Mouse (Mus musculus): ENCODE results near the gene Dgkz. TPM values are rescaled to one million over a fixed set of nuclear protein-coding genes. Genes with fewer than 3 reads are reported as not detected.

Gene Dgkz
- polyA plus RNA-seq, 1 experiment from 2014 or later = 32.1 TPM

- H3K9ac ChIP-seq (ENCODE audit: low read depth, low read length) = no peak overlapping the region
- ATAC-seq (replicated peaks; ENCODE audit: low FRiP score, low read depth) = no peak
- no peaks in the 10 kb centered on the region for H3K9me3 ChIP-seq (replicated peaks; ENCODE audit: low read length)
- H3K36me3 ChIP-seq (ENCODE audit: insufficient read depth, low read length) = peaks cover 46% of the 10 kb centered on the region
- no peaks in the 10 kb centered on the region for H3K27me3 ChIP-seq (ENCODE audit: insufficient read depth, low read length)
- H3K4me2 ChIP-seq (ENCODE audit: low read length) = no peak overlapping the region
- no peaks in the 10 kb centered on the region for H3K4me1 ChIP-seq (replicated peaks; ENCODE audit: insufficient read depth, low read length)
- no peak for DNase-seq (ENCODE audit: low spot score)
- no peak for TF ChIP-seq CTCF (IDR thresholded peaks at IDR 0.05; ENCODE audit: low read depth)
- WGBS = 90% methylated on average over 7 of the region's 7 CpGs
- no peak overlapping the region for H3K27ac ChIP-seq
- no peak overlapping the region for H3K4me3 ChIP-seq (replicated peaks; ENCODE audit: low read depth, low read length)
Measured at GRCm38 (mm10) chr2:91916346-91916977, 59.2 kb downstream of the Dgkz start.

DNA sequence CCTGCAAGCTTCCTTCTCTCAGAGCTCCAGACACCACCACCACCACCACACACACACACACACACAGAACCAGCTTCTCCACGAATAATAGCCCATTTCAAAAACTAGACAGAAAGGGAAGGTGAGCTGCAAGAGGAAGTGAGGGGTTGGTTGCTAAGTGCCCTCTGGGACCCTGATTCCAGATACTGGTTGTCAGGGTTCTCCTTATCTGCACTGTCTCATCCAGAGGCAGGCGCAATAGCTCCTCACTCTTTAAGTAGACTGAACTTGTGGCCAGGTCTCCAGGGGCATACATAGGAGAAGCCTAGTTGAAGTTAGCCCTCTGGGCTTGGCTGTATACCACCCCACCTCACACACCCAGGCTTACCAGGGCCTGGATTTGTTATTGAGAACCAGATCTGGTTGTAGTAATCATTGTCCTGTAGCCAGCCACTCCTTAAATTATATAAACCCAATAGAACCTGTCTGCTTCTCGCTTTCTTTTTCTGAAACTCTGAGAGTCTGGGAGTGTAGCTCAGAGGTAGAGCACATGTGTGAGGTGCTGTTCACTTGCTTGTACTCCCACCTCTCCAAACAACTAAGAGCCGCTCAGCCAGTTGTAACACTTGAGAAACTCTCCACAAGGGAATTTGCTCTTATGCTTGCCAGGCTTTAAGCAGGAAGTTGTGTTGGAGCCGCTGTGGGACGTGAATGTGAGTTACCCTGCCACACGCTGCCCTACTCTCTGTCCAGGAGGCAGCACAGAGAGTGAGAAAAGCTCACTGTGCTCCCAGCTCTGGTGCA lies 62.1 kb downstream of the Dgkz start:
- no peak for DNase-seq (ENCODE audit: low spot score)
- Histone ChIP-seq H3K9ac (ENCODE audit: low read depth, low read length) (no peak overlapping the region), H3K27ac (no peak overlapping the region), H3K4me3 (replicated peaks; ENCODE audit: low read depth, low read length) (no peak overlapping the region), H3K27me3 (ENCODE audit: insufficient read depth, low read length) (no peaks in the 10 kb centered on the region), H3K36me3 (ENCODE audit: insufficient read depth, low read length) (peaks cover 69% of the 10 kb centered on the region), H3K4me2 (ENCODE audit: low read length) (no peak overlapping the region), H3K9me3 (replicated peaks; ENCODE audit: low read length) (no peaks in the 10 kb centered on the region), H3K4me1 (replicated peaks; ENCODE audit: insufficient read depth, low read length) (no peaks in the 10 kb centered on the region)
- WGBS = 84% methylated on average over 7 of the region's 7 CpGs
- ATAC-seq (replicated peaks; ENCODE audit: low FRiP score, low read depth) = no peak
- TF ChIP-seq CTCF (IDR thresholded peaks at IDR 0.05; ENCODE audit: low read depth) = no peak

GRCm38 (mm10) chr2:91912616-91913015 lies 63.0 kb downstream of the Dgkz start:
- ATAC-seq (replicated peaks; ENCODE audit: low FRiP score, low read depth) = no peak
- Histone ChIP-seq H3K9ac (ENCODE audit: low read depth, low read length) (no peak overlapping the region), H3K4me3 (replicated peaks; ENCODE audit: low read depth, low read length) (no peak overlapping the region), H3K9me3 (replicated peaks; ENCODE audit: low read length) (no peaks in the 10 kb centered on the region), H3K4me2 (ENCODE audit: low read length) (no peak overlapping the region), H3K27ac (no peak overlapping the region), H3K27me3 (ENCODE audit: insufficient read depth, low read length) (no peaks in the 10 kb centered on the region), H3K36me3 (ENCODE audit: insufficient read depth, low read length) (peaks cover 63% of the 10 kb centered on the region), H3K4me1 (replicated peaks; ENCODE audit: insufficient read depth, low read length) (no peaks in the 10 kb centered on the region)
- no peak for DNase-seq (ENCODE audit: low spot score)
- WGBS = 70% methylated on average over 3 of the region's 3 CpGs
- TF ChIP-seq CTCF (IDR thresholded peaks at IDR 0.05; ENCODE audit: low read depth) = no peak

DNA sequence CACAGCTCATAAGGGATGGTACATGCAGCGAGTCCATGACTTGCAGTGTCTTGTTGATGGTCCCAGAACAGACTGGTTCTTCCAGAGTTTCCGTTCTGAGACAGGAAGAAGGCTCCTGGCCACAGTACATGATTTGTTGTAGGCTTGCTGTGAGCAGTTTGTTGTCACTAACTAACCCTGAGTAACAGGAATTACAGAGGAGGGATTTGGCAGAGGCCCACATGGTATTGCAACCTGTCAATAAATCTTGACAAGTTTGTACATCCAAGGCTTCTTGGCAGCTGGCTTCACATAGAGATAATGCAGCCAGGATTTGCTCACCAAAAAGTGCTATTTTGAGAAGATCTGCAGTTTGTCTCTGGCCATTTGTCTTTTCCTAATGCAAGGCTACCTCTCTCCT lies 69.5 kb downstream of the Dgkz start:
- ATAC-seq (replicated peaks; ENCODE audit: low FRiP score, low read depth) (no peak), DNase-seq (ENCODE audit: low spot score) (no peak)
- Histone ChIP-seq H3K4me3 (replicated peaks; ENCODE audit: low read depth, low read length) (no peak overlapping the region), H3K27me3 (ENCODE audit: insufficient read depth, low read length) (no peaks in the 10 kb centered on the region), H3K9ac (ENCODE audit: low read depth, low read length) (no peak overlapping the region), H3K4me2 (ENCODE audit: low read length) (no peak overlapping the region), H3K9me3 (replicated peaks; ENCODE audit: low read length) (no peaks in the 10 kb centered on the region), H3K36me3 (ENCODE audit: insufficient read depth, low read length) (peaks cover 28% of the 10 kb centered on the region; the same call in 1 of the 2 replicates), H3K4me1 (replicated peaks; ENCODE audit: insufficient read depth, low read length) (no peaks in the 10 kb centered on the region), H3K27ac (no peak overlapping the region)
- TF ChIP-seq CTCF (IDR thresholded peaks at IDR 0.05; ENCODE audit: low read depth) = no peak
- WGBS = 93% methylated on average over 2 of the region's 2 CpGs

DNA sequence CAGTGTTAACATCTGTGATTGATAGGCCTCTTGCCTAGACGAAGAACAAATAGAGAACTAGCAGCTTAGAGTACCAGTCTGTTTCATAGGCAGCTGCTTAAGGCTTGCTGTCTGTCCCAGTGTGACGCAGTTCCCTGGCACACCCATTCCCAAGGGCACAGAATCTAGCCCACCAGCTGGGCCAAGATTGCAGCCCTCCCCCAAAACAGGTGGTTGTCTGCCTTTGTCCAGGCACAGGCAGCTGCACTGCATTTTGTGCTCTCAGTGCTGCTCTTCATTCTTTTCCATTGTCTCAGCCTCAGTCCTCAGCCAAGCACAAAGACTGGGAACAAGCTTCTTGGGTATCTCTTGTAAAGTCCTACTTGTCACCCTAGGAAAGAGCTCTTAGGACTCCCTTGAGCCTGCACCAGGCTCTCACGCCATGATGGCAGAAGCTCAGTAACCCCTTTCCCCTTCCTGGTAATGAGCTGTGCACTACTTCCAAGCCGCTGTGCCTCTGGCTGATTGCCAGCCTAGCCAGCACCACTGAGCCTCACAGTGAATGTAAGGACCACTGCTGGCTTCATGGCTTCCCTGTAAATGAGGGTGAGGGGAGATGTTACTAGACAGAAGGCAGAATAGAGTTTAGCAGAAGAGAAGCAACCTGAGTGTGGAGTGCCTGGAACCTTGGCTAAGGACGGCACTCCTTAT lies 70.9 kb downstream of the Dgkz start:
- H3K4me1 ChIP-seq (replicated peaks; ENCODE audit: insufficient read depth, low read length) = no peaks in the 10 kb centered on the region
- DNase-seq (ENCODE audit: low spot score) = no peak
- no peak overlapping the region for H3K4me3 ChIP-seq (replicated peaks; ENCODE audit: low read depth, low read length)
- H3K9me3 ChIP-seq (replicated peaks; ENCODE audit: low read length) = no peaks in the 10 kb centered on the region
- H3K27me3 ChIP-seq (ENCODE audit: insufficient read depth, low read length) = no peaks in the 10 kb centered on the region
- H3K36me3 ChIP-seq (ENCODE audit: insufficient read depth, low read length) = peaks cover 28% of the 10 kb centered on the region
- H3K4me2 ChIP-seq (ENCODE audit: low read length) = no peak overlapping the region
- TF ChIP-seq CTCF (IDR thresholded peaks at IDR 0.05; ENCODE audit: low read depth) = no peak
- H3K27ac ChIP-seq = no peak overlapping the region
- no peak overlapping the region for H3K9ac ChIP-seq (ENCODE audit: low read depth, low read length)
- WGBS = 79% methylated on average over 5 of the region's 5 CpGs
- no peak for ATAC-seq (replicated peaks; ENCODE audit: low FRiP score, low read depth)

- Histone ChIP-seq H3K9ac (ENCODE audit: low read depth, low read length) (no peak overlapping the region), H3K27ac (no peak overlapping the region), H3K4me1 (replicated peaks; ENCODE audit: insufficient read depth, low read length) (no peaks in the 10 kb centered on the region), H3K27me3 (ENCODE audit: insufficient read depth, low read length) (no peaks in the 10 kb centered on the region), H3K9me3 (replicated peaks; ENCODE audit: low read length) (no peaks in the 10 kb centered on the region), H3K4me3 (replicated peaks; ENCODE audit: low read depth, low read length) (no peak overlapping the region), H3K4me2 (ENCODE audit: low read length) (no peak overlapping the region), H3K36me3 (ENCODE audit: insufficient read depth, low read length) (peaks cover 22% of the 10 kb centered on the region)
- DNase-seq (ENCODE audit: low spot score) (no peak), ATAC-seq (replicated peaks; ENCODE audit: low FRiP score, low read depth) (no peak)
- 93% methylated on average over 3 of the region's 3 CpGs for WGBS
- TF ChIP-seq CTCF (IDR thresholded peaks at IDR 0.05; ENCODE audit: low read depth) = no peak
Measured at GRCm38 (mm10) chr2:91903171-91903925, 72.3 kb downstream of the Dgkz start.

Data from kidney, postnatal 0 days (tissue).